Mouse (Mus musculus) heart, postnatal 0 days (tissue): Measurements from ENCODE around the gene Mboat7.

Experiments
- CTCF ChIP-seq: IDR thresholded peaks from 2 replicates; pipeline ENCODE4 v1.5.1; 2016; ENCODE audit warnings: antibody characterized with exemption, control low read depth, low read depth
- EP300 ChIP-seq: IDR thresholded peaks from 2 replicates; pipeline ENCODE4 v1.6.1; 2016; ENCODE audit warnings: antibody characterized with exemption, low read depth

GRCm38 (mm10) chr7:3685400-3686187 lies 7.7 kb downstream of the Mboat7 start:
- TF ChIP-seq EP300 (no peak), CTCF (no peak)
